Mouse (Mus musculus) small intestine, adult 2 months (tissue): ENCODE measurements around the gene Cacna1c. TPM values are rescaled to one million over a fixed set of nuclear protein-coding genes. Genes with fewer than 3 reads are reported as not detected.

Source experiments
- H3K27ac ChIP-seq: fragments of 200-500 bp; 2 replicates; pipeline ENCODE4 v1.5.1; 2012; ENCODE audit warnings: low read depth, low read length, control low read depth, inconsistent platforms; ENCODE audit not compliant: insufficient read depth
- H3K27me3 ChIP-seq: fragments of 200-500 bp; 2 replicates; pipeline ENCODE4 v1.6.1; 2012; ENCODE audit warnings: mild to moderate bottlenecking, moderate library complexity, low read length, inconsistent platforms; ENCODE audit not compliant: control insufficient read depth, insufficient read depth
- H3K36me3 ChIP-seq: fragments of 200-500 bp; 2 replicates; pipeline ENCODE4 v1.6.1; 2012; ENCODE audit warnings: mild to moderate bottlenecking, low read length, control low read depth, inconsistent platforms; ENCODE audit not compliant: control insufficient read depth, insufficient read depth
- H3K4me1 ChIP-seq: fragments of 200-500 bp; 2 replicates; pipeline ENCODE4 v1.6.1; 2012; ENCODE audit warnings: low read length, inconsistent platforms, mixed read lengths; ENCODE audit not compliant: control insufficient read depth, insufficient read depth, insufficient read length
- H3K4me3 ChIP-seq: fragments of 200-500 bp; 2 replicates; pipeline ENCODE4 v1.5.1; 2012; ENCODE audit warnings: low read depth, mild to moderate bottlenecking, control low read depth, inconsistent platforms, low read length, moderate library complexity
- CTCF ChIP-seq: fragments of 200-500 bp; IDR thresholded peaks from 2 replicates; pipeline ENCODE4 v1.5.1; 2012; ENCODE audit warnings: low read depth, mild to moderate bottlenecking, control low read depth, inconsistent platforms, low read length, moderate library complexity, mixed read lengths; ENCODE audit not compliant: insufficient replicate concordance, insufficient read length; ENCODE audit errors: extremely low read depth
- POLR2A ChIP-seq: fragments of 200-500 bp; IDR thresholded peaks from 2 replicates; pipeline ENCODE4 v1.6.1; 2012; ENCODE audit warnings: low read depth, mild to moderate bottlenecking, control low read depth, inconsistent platforms, low read length, moderate library complexity
- WGBS: fragments of 180-500 bp; shearing (Covaris S2); methylation state at CpG from one replicate; pipeline ENCODE4 v1.1.7; 2018; 5-methylcytosine and 5-hydroxymethylcytosine counted together
- polyA plus RNA-seq: library from polyadenylated mRNA; depleted of rRNA; stranded (reverse); fragments of >200 nt; gene quantifications from 2 replicates; pipeline ENCODE4 v1.2.3, GENCODE M21; 2012

Gene Cacna1c
- polyA plus RNA-seq, 1 experiment, result 2.6 TPM

DNA sequence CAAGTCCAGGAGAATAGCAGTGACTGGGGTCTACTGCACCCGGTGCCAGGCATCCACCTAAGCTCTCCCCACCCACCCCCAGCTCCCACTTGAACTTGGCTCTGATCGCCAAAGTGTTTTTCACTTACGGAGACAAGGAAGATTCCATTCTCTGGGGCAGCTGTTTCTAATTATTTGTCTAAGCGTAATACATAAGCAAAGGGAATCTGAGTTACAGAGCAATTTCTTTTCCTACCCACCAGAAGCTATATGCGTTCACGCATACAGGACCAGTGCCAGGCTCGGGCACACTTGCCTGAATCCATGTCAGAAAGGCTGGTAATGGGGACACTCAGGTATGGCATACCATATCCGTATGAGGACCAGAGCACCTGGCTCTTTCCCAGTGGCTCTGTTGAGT, 248.9 kb downstream of the Cacna1c start:
- H3K4me1 ChIP-seq, result no peaks in the 10 kb centered on the region
- 79% methylated on average over 8 of the region's 8 CpGs for WGBS
- H3K36me3 ChIP-seq, result no peaks in the 10 kb centered on the region
- no peaks in the 10 kb centered on the region for H3K27me3 ChIP-seq
- H3K4me3 ChIP-seq, result no peak overlapping the region
- TF ChIP-seq CTCF, result no peak
- TF ChIP-seq POLR2A, result no peak
- H3K27ac ChIP-seq, result no peak overlapping the region; the same call in 1 of the 2 replicates

- TF ChIP-seq CTCF, result no peak
- TF ChIP-seq POLR2A, result no peak
- H3K4me1 ChIP-seq, result no peaks in the 10 kb centered on the region
- H3K4me3 ChIP-seq, result no peak overlapping the region
- H3K36me3 ChIP-seq, result no peaks in the 10 kb centered on the region
- peak overlapping the region; percentile 35; the same call in 1 of the 2 replicates for H3K27ac ChIP-seq
- H3K27me3 ChIP-seq, result no peaks in the 10 kb centered on the region
- 72% methylated on average over 6 of the region's 6 CpGs for WGBS
These were observed 249.6 kb downstream of the Cacna1c start for GRCm38 (mm10) chr6:118946660-118947059.

- WGBS, result 87% methylated on average over 4 of the region's 4 CpGs
- no peak overlapping the region for H3K27ac ChIP-seq
- no peaks in the 10 kb centered on the region for H3K4me1 ChIP-seq
- TF ChIP-seq POLR2A (no peak), CTCF (no peak)
- no peaks in the 10 kb centered on the region for H3K36me3 ChIP-seq
- H3K4me3 ChIP-seq, result no peak overlapping the region
- H3K27me3 ChIP-seq, result no peaks in the 10 kb centered on the region
These were observed 252.1 kb downstream of the Cacna1c start for GRCm38 (mm10) chr6:118944093-118944492.

DNA sequence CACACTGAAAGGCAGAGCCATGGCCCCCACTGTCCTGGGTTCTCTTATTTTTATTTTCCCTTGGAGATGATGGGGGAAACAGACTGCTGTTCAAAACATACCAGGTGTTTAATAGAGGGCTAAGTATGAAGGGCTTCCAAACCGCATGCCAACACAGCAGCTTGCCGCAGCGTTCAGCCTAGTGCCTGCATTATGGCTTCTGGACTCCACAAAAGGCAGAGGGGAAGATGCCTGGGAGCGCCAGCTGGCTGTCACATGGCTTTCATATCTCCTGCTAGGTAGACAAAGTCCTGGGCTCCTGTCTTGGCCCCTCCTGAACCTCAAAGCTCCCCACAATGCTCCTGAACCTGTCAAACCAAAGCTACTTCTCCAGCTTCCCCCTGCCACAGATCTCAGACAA, 254.4 kb downstream of the Cacna1c start:
- no peaks in the 10 kb centered on the region for H3K4me1 ChIP-seq
- WGBS, result 81% methylated on average over 4 of the region's 4 CpGs
- TF ChIP-seq CTCF, result no peak
- TF ChIP-seq POLR2A, result no peak
- H3K36me3 ChIP-seq, result no peaks in the 10 kb centered on the region
- H3K27me3 ChIP-seq, result no peaks in the 10 kb centered on the region
- H3K4me3 ChIP-seq, result no peak overlapping the region
- H3K27ac ChIP-seq, result no peak overlapping the region

DNA sequence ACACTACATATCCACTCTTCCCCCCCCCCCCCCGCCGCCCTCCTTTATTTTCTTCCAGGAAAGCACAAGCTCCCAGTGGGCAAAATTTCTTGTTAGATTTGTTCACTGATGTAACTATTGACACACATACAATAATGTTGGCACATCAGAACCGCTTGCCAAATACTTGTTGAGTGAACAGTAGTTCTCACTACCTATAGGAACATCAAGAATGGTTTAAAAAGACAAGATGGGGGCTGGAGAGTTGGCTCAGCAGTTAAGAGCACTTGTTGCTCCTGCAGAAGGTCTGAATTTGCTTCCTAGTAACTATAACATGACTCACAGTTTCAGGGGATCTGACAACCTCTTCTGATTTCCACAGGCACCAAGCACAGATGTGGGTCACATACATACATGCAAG, 255.2 kb downstream of the Cacna1c start:
- WGBS, result 91% methylated on average over 3 of the region's 3 CpGs
- Histone ChIP-seq H3K27ac (no peak overlapping the region), H3K4me1 (no peaks in the 10 kb centered on the region), H3K36me3 (no peaks in the 10 kb centered on the region), H3K4me3 (no peak overlapping the region), H3K27me3 (no peaks in the 10 kb centered on the region)
- TF ChIP-seq CTCF (no peak), POLR2A (no peak)

GRCm38 (mm10) chr6:118939626-118940025, 256.6 kb downstream of the Cacna1c start:
- WGBS, result 91% methylated on average over 8 of the region's 8 CpGs
- no peaks in the 10 kb centered on the region for H3K27me3 ChIP-seq
- H3K4me1 ChIP-seq, result no peaks in the 10 kb centered on the region
- H3K4me3 ChIP-seq, result no peak overlapping the region
- H3K36me3 ChIP-seq, result no peaks in the 10 kb centered on the region
- TF ChIP-seq POLR2A (no peak), CTCF (no peak)
- H3K27ac ChIP-seq, result no peak overlapping the region

GRCm38 (mm10) chr6:118938386-118939096, 257.7 kb downstream of the Cacna1c start:
- Histone ChIP-seq H3K27ac (no peak overlapping the region), H3K4me3 (no peak overlapping the region), H3K27me3 (no peaks in the 10 kb centered on the region), H3K36me3 (no peaks in the 10 kb centered on the region), H3K4me1 (no peaks in the 10 kb centered on the region)
- 81% methylated on average over 13 of the region's 13 CpGs for WGBS
- TF ChIP-seq POLR2A, result no peak
- no peak for TF ChIP-seq CTCF
